Mouse (Mus musculus): ENCODE measurements around the gene Hepacam.

Gene Hepacam

DNA sequence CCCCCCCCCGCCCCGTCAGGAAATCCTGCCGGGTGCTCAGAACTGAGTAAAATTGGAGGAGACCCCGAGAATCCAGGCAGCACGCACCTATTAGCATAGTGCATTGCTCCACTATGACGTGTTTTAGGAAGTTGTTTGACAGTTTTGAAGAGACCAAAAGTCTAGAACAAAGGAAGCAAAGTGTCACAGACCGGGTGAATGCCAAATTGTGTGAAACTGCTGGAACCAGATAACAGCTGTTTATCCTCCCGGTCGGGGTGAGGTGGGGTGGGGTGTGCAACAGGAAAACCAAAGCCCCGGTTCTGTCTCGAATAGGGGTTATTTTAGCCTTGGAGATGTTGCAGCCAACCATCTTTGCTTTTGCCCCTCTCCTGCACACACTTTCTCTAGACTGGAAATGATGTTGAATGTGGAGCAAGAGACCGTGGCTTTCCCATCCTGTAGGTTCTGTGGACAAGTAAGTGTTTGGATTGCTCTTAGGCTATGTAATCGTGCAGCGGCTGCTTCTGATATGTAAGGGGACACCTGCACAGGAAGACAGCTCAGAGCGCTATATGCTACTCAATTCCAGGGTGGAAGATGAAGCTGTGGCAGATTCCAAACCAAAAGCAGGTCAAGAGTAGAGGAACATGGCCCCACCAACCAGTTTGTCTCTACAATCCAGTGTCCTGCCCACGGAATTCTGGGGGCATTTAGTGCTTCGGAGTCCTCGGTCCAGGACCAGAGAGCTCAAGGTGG, 66.8 kb downstream of the Hepacam start:
- in situ Hi-C loops (cut with MboI, MseI) = no loop called here

DNA sequence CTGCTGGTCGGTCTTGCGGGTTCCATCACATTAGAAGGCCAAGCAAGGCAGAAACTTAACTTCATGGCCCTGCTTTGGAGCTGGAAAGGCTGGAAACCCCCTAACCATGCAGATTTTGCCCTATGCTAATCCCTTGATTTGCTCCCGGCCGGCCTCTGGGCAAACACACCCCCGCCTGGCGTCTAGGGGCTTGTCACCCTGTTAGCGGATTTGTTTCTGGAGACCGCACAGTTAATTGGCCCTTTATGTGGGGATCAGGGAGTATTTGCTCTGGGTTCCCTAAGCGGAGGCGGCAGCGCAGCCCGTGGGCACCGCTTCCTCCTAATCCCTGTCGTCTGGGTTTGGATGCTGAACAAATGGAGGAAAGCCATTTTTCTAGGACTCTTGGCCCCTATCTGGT, 67.8 kb downstream of the Hepacam start:
- in situ Hi-C loops (cut with MboI, MseI) = no loop called here

DNA sequence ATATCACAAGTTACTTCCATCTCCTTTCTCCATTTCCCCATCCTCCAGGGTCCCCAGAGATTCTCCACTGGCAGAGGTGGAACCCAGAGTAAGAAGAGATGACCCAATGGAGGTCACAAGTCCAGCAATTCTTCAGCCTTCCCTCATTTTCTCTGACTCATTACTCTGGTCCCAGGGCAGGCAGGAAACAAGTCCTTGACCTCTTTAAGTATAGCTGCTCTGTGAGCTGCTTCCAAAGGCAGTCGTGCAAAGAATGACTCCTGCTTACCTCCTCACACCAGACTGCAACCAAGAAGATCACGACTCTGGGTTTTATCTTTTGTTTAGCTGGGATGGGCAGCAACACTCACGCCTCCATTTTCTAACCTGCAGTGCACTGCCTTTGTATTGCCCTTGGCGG, 68.5 kb downstream of the Hepacam start:
- in situ Hi-C loops (cut with MboI, MseI) = no loop called here
